Mouse (Mus musculus) lung, postnatal 0 days (tissue): Measurements from ENCODE around the gene Macf1. TPM values are rescaled to one million over a fixed set of nuclear protein-coding genes. Genes with fewer than 3 reads are reported as not detected.
A peak's percentile ranks its signal among the peaks of the same experiment; 100 is the strongest.

ENCODE experiments used
- ATAC-seq: fragments of 200-750 bp; cut with Nextera tagmentation; 2 replicates; pipeline ENCODE4 v1.8.0; 2017; ENCODE audit warnings: moderate library complexity
- DNase-seq: peaks from one replicate; pipeline ENCODE4 v3.0.0-alpha.2; 2016; ENCODE audit warnings: low spot score
- H3K27ac ChIP-seq: fragments of 300-500 bp; sonication (generic); 2 replicates; pipeline ENCODE4 v1.5.1; 2014; ENCODE audit warnings: antibody characterized with exemption, mild to moderate bottlenecking, low read length, mixed read lengths
- H3K27me3 ChIP-seq: fragments of 300-500 bp; sonication (generic); replicated peaks from 2 replicates; pipeline ENCODE4 v1.6.1; 2014; ENCODE audit warnings: low read length, mixed read lengths; ENCODE audit not compliant: insufficient read depth
- H3K36me3 ChIP-seq: fragments of 300-500 bp; sonication (generic); 2 replicates; pipeline ENCODE4 v1.6.1; 2014; ENCODE audit warnings: low read length, mixed read lengths; ENCODE audit not compliant: insufficient read depth
- H3K4me1 ChIP-seq: fragments of 300-500 bp; sonication (generic); 2 replicates; pipeline ENCODE4 v1.6.1; 2014; ENCODE audit warnings: antibody characterized with exemption, low read depth, low read length, mixed read lengths; ENCODE audit not compliant: insufficient read depth
- H3K4me2 ChIP-seq: fragments of 300-500 bp; sonication (generic); replicated peaks from 2 replicates; pipeline ENCODE4 v1.6.1; 2014; ENCODE audit warnings: low read depth, mild to moderate bottlenecking, low read length, moderate library complexity, mixed read lengths
- H3K4me3 ChIP-seq: fragments of 300-500 bp; sonication (generic); 2 replicates; pipeline ENCODE4 v1.5.1; 2014; ENCODE audit warnings: low read depth, low read length
- H3K9ac ChIP-seq: fragments of 300-500 bp; sonication (generic); replicated peaks from 2 replicates; pipeline ENCODE4 v1.6.1; 2014; ENCODE audit warnings: low read depth, mild to moderate bottlenecking
- H3K9me3 ChIP-seq: fragments of 300-500 bp; sonication (generic); 2 replicates; pipeline ENCODE4 v1.6.1; 2016; ENCODE audit warnings: low read length, mixed read lengths
- CTCF ChIP-seq: IDR thresholded peaks from 2 replicates; pipeline ENCODE4 v1.5.1; 2016; ENCODE audit warnings: antibody characterized with exemption, mild to moderate bottlenecking
- EP300 ChIP-seq: IDR thresholded peaks from 2 replicates; pipeline ENCODE4 v1.6.1; 2016; ENCODE audit warnings: antibody characterized with exemption, mild to moderate bottlenecking, control low read depth
- WGBS: fragments of 180-500 bp; shearing (Covaris S2); extraction: QIAGEN DNeasy Blood & Tissue Kit; methylation state at CpG from one replicate; pipeline ENCODE4 v1.1.7; 2014; 5-methylcytosine and 5-hydroxymethylcytosine counted together
- polyA plus RNA-seq: library from polyadenylated mRNA; unstranded; fragments of >200 nt; fragmentation: Nextera tagmentation; extraction: Ambion mirVana; gene quantifications from 2 replicates; pipeline ENCODE4 v1.2.1, GENCODE M21; 2015

Macf1 gene
- polyA plus RNA-seq, 1 experiment from 2014 or later, result 181 TPM

DNA sequence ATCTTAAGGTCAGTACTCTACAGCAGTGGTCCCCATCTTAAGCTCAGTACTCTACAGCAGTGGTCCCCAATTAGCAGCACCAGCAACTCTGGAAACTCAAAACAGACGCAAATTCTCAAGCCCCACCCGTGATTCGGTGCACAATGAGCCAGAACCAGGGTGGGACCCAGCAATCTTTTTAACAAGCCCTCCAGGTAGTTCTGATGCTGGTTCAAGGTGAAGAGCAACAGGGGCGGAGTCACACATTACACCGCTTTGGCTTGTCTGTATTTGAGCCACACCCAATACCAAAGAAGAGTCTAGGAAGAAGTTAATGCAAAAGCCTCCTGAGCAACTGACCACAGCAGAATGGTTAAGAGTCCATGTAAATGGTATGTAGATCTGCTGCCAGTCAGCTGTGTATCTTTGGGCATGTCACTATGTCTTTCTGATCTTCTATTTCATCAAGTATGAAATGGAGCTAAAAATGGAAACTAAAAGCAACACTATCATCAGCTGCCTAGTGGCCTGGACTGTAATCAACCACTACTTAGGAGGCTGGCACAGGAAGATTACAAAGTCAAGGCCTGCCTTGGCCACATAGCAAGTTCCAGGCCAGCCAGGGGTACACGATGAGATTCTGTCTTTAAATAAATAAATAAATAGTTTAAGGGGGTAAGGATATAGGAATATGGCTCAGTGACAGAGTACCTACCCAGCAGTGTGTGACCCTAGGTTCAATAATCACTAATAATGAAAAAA is 58.7 kb downstream of the Macf1 start:
- H3K4me2 ChIP-seq, result no peak overlapping the region
- no peak overlapping the region for H3K9ac ChIP-seq
- no peaks in the 10 kb centered on the region for H3K9me3 ChIP-seq
- no peak for TF ChIP-seq EP300
- TF ChIP-seq CTCF, result no peak
- no peaks in the 10 kb centered on the region for H3K27me3 ChIP-seq
- ATAC-seq (no peak), DNase-seq (peak; percentile 4)
- H3K4me3 ChIP-seq, result no peak overlapping the region
- no peaks in the 10 kb centered on the region for H3K36me3 ChIP-seq
- H3K4me1 ChIP-seq, result peaks cover 37% of the 10 kb centered on the region; the same call in 1 of the 2 replicates
- 66% methylated on average over 6 of the region's 6 CpGs for WGBS
- peak overlapping the region; percentile 88 for H3K27ac ChIP-seq

DNA sequence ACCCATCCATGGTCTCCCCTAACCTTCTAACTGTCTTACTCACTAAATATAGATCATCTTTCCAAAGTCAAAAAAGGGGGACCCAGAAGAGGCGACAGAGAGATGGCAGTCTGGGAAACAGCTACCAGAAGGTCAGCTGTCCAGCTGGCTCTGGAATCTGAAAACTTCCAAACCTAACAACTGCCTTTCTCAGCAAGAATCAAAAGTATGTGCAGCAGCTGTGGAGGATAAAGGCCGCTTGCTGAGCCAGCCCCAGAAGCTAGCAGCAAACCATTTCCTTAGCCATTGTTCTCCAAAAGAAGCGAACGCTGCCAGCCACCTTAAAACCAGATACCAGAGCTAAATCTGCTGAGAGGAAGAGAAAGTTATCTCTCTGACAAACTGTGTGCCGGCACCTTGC is 59.7 kb downstream of the Macf1 start:
- H3K4me1 ChIP-seq, result peaks cover 37% of the 10 kb centered on the region; the same call in 1 of the 2 replicates
- DNase-seq (peak; percentile 89), ATAC-seq (peak; percentile 51)
- 15% methylated on average over 5 of the region's 5 CpGs for WGBS
- no peak overlapping the region for H3K9ac ChIP-seq
- no peaks in the 10 kb centered on the region for H3K9me3 ChIP-seq
- no peaks in the 10 kb centered on the region for H3K27me3 ChIP-seq
- H3K27ac ChIP-seq, result peak overlapping the region; percentile 88
- 0 out of 2 replicates have a peak overlapping the region, but pooled peaks have one; percentile 11 for H3K4me2 ChIP-seq
- no peak overlapping the region; the same call in 1 of the 2 replicates for H3K4me3 ChIP-seq
- no peaks in the 10 kb centered on the region for H3K36me3 ChIP-seq
- TF ChIP-seq CTCF, result no peak
- no peak; the same call in 1 of the 2 replicates for TF ChIP-seq EP300

DNA sequence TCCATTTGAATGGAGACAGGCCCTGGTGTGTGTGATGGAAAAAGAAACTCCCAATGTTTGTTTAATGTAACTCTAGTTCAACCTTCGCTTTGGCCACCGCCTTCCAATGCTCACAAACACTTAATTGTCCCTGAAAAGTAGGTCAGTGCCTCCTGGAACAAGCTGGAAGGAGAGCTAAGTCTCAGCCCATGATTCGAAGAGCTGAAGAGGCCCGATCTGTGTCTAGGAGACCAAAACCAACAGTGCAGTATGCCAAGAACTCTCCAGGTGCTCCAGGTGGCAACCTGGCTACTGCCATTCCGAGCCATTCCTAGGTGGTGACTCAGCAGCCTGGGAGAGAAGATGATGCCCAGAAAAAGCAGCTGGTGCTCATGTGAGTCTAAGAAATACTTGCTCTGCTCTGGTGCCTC is 60.4 kb downstream of the Macf1 start:
- no peak overlapping the region; the same call in 1 of the 2 replicates for H3K9ac ChIP-seq
- no peaks in the 10 kb centered on the region for H3K36me3 ChIP-seq
- H3K4me3 ChIP-seq, result no peak overlapping the region
- H3K4me2 ChIP-seq, result peak overlapping the region; percentile 19; the same call in 1 of the 2 replicates
- H3K4me1 ChIP-seq, result peaks cover 37% of the 10 kb centered on the region; the same call in 1 of the 2 replicates
- 28% methylated on average over 5 of the region's 5 CpGs for WGBS
- DNase-seq (peak; percentile 94), ATAC-seq (peak; percentile 86)
- TF ChIP-seq EP300 (peak; percentile 78; the same call in 1 of the 2 replicates), CTCF (no peak)
- no peaks in the 10 kb centered on the region for H3K9me3 ChIP-seq
- no peaks in the 10 kb centered on the region for H3K27me3 ChIP-seq
- peak overlapping the region; percentile 88 for H3K27ac ChIP-seq

DNA sequence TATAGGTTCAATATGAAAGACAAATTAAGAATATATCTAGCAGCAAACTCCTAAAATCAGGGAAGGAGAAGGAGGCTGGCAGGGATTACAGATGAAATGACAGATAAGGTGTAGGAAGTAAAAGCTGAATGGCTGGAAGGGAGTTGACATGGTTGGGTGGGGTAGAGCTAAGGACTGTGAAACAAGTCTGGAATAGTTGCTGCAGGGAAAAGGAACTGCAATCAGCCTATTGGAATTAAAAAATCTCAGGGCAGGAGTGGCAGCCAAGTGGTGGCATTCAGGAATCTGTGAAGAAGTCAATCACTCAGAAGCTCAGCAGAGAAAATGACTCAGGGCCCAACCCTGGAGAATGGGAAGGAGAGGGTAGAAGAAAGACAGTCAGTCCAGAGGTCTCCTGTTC is 62.4 kb downstream of the Macf1 start:
- H3K27me3 ChIP-seq, result no peaks in the 10 kb centered on the region
- ATAC-seq (peak; percentile 25), DNase-seq (peak; percentile 76)
- peaks cover 44% of the 10 kb centered on the region; the same call in 1 of the 2 replicates for H3K4me1 ChIP-seq
- no peak overlapping the region for H3K4me3 ChIP-seq
- H3K4me2 ChIP-seq, result no peak overlapping the region
- H3K36me3 ChIP-seq, result no peaks in the 10 kb centered on the region
- peak; percentile 67; the same call in 1 of the 2 replicates for TF ChIP-seq EP300
- no peak for TF ChIP-seq CTCF
- no peaks in the 10 kb centered on the region for H3K9me3 ChIP-seq
- H3K9ac ChIP-seq, result no peak overlapping the region
- H3K27ac ChIP-seq, result peak overlapping the region; percentile 88

DNA sequence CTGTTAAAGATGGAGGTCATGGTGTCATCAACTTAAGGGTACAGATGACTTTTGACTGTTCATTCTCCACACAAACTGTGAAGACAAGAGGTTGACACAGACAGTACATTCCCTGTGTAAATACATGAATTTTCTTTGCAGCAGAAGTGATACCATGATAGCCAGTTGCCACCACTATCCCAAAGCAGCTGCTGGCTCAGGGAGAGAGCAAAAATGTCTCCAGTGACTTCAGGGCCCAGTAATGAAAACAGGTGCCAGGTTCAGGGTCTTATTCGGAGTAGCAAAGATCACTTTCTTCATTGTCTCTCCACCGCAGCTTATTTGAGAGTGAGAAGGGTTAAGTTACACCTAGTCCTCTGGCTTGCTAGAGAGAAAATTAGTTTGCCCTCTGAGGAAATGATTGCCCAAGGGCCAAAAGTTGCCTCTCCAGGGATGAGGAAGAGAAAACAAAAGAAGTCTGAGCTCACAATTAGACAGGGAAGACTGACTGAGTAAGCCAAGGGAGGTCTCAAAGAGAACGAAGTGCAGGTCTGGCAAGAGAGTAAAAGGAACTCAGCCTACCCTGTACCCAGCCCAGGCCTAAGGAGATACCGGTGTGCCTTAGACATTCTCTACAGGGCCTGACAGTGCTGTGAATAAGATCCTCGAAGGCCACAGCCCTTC is 66.3 kb downstream of the Macf1 start:
- Histone ChIP-seq H3K27ac (peak overlapping the region; percentile 76), H3K4me1 (peaks cover 30% of the 10 kb centered on the region; the same call in 1 of the 2 replicates), H3K4me3 (no peak overlapping the region), H3K27me3 (no peaks in the 10 kb centered on the region), H3K4me2 (no peak overlapping the region), H3K9me3 (no peaks in the 10 kb centered on the region), H3K9ac (0 out of 2 replicates have a peak overlapping the region, but pooled peaks have one; percentile 0), H3K36me3 (no peaks in the 10 kb centered on the region)
- ATAC-seq, result no peak
- 73% methylated on average over 5 of the region's 5 CpGs for WGBS
- TF ChIP-seq CTCF (no peak), EP300 (no peak)
- no peak for DNase-seq

DNA sequence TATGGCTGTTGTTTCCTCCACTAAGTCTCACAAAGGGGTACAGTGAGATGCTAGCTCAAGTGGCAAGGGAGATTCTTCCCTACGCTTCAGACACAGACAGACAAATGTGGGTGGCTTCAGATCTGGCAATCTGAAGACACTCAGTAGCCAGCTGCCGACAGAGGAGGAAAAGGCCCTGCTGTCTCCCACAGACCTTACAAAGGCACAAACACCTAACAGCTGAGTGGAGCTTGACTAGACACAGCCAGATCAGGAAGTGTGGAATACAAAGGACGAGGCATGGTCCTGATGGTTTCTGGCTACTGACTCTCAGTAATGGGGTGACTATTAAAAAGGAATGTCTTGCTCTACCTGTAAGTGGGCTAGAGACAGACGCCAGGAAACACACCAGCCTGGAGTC is 67.2 kb downstream of the Macf1 start:
- 25% methylated on average over 4 of the region's 4 CpGs for WGBS
- H3K4me2 ChIP-seq, result no peak overlapping the region
- H3K27ac ChIP-seq, result peak overlapping the region; percentile 76
- H3K4me3 ChIP-seq, result no peak overlapping the region
- TF ChIP-seq CTCF (no peak), EP300 (no peak; the same call in 1 of the 2 replicates)
- H3K27me3 ChIP-seq, result no peaks in the 10 kb centered on the region
- ATAC-seq, result peak; percentile 66
- H3K4me1 ChIP-seq, result peaks cover 27% of the 10 kb centered on the region; the same call in 1 of the 2 replicates
- H3K36me3 ChIP-seq, result no peaks in the 10 kb centered on the region
- DNase-seq, result peak; percentile 87
- H3K9ac ChIP-seq, result no peak overlapping the region
- no peaks in the 10 kb centered on the region for H3K9me3 ChIP-seq
